Comparison of ENCODE assay signal across 20 mouse cellular contexts in genomic region chr17:43094285-43094684, GRCm38 (mm10).
DNase-seq lines count a peak whose midpoint lies in the region; ATAC-seq lines count a peak whose summit lies in the region.
"Had no signal": no experiment of that assay in that cellular context is flagged by ENCODE, and none has a peak within 500 bp of the region (broad histone marks: within the 10 kb centered on the region; RNA-seq: fewer than 3 reads in every experiment).

No protein-coding gene starts in this region.

- 20% methylated on average over 2 of the region's 2 CpGs for WGBS in liver, embryonic 12.5 days (ENCODE audit: insufficient replicate concordance)
- 35% methylated on average over 2 of the region's 2 CpGs for WGBS in liver, embryonic 11.5 days
- 18% methylated on average over 2 of the region's 2 CpGs for WGBS in liver, embryonic 16.5 days (ENCODE audit: insufficient replicate concordance)

- no peak overlapping the region for H3K27ac ChIP-seq in liver, embryonic 12.5 days
- no peak overlapping the region for H3K27ac ChIP-seq in liver, embryonic 11.5 days (ENCODE audit: low read depth, low read length)
- H3K27ac ChIP-seq in liver, embryonic 16.5 days (ENCODE audit: low read length), result peak overlapping the region; percentile 14; the same call in 1 of the 2 replicates
- H3K27ac ChIP-seq: embryonic facial prominence, embryonic 15.5 days; forebrain, embryonic 12.5 days; heart, embryonic 13.5 days; hindbrain, embryonic 15.5 days had no signal

- no peak overlapping the region for H3K9ac ChIP-seq in liver, embryonic 12.5 days
- no peak overlapping the region for H3K9ac ChIP-seq in liver, embryonic 11.5 days (ENCODE audit: low read depth, low read length)
- H3K9ac ChIP-seq in liver, embryonic 16.5 days (ENCODE audit: low read depth, low read length), result no peak overlapping the region
- H3K9ac ChIP-seq: embryonic facial prominence, embryonic 15.5 days; forebrain, embryonic 12.5 days; heart, embryonic 13.5 days; hindbrain, embryonic 15.5 days had no signal

- H3K4me1 ChIP-seq in liver, embryonic 12.5 days, result peaks cover 52% of the 10 kb centered on the region
- peaks cover 5% of the 10 kb centered on the region; the same call in 1 of the 2 replicates for H3K4me1 ChIP-seq in liver, embryonic 11.5 days (replicated peaks; ENCODE audit: control insufficient read depth, insufficient read depth, low read length)
- peaks cover 35% of the 10 kb centered on the region for H3K4me1 ChIP-seq in liver, embryonic 16.5 days (ENCODE audit: control insufficient read depth, low read depth, low read length)
- H3K4me1 ChIP-seq: forebrain, embryonic 12.5 days; heart, embryonic 13.5 days; hindbrain, embryonic 15.5 days had no signal

- no peak overlapping the region for H3K4me3 ChIP-seq in liver, embryonic 12.5 days
- H3K4me3 ChIP-seq in liver, embryonic 11.5 days (ENCODE audit: low read depth, low read length), result no peak overlapping the region
- no peak overlapping the region for H3K4me3 ChIP-seq in liver, embryonic 16.5 days (ENCODE audit: low read depth, low read length)
- H3K4me3 ChIP-seq: embryonic facial prominence, embryonic 15.5 days; forebrain, embryonic 12.5 days; heart, embryonic 13.5 days; hindbrain, embryonic 15.5 days had no signal

- H3K4me2 ChIP-seq in liver, embryonic 12.5 days, result no peak overlapping the region
- no peak overlapping the region for H3K4me2 ChIP-seq in liver, embryonic 11.5 days
- no peak overlapping the region for H3K4me2 ChIP-seq in liver, embryonic 16.5 days (ENCODE audit: low read depth, low read length)
- H3K4me2 ChIP-seq: embryonic facial prominence, embryonic 15.5 days; forebrain, embryonic 12.5 days; heart, embryonic 13.5 days; hindbrain, embryonic 15.5 days had no signal

- no peak for DNase-seq in liver, embryonic 11.5 days (ENCODE audit: low spot score)
- no peak for DNase-seq in MN1 (ENCODE audit: low spot score)
- no peak for DNase-seq in right cerebral cortex, postnatal 4 days
- DNase-seq: adrenal gland, postnatal 14 days; cerebellum, adult 2 months; cerebellum, postnatal 10 days; embryo, embryonic 11 days; gastrocnemius, postnatal 10 days; heart, postnatal 36 days had no signal

- H3K9me3 ChIP-seq in liver, embryonic 12.5 days (replicated peaks), result no peaks in the 10 kb centered on the region
- H3K9me3 ChIP-seq in liver, embryonic 11.5 days (ENCODE audit: control insufficient read depth, low read length), result no peaks in the 10 kb centered on the region
- H3K9me3 ChIP-seq in liver, embryonic 16.5 days (replicated peaks; ENCODE audit: control insufficient read depth, low read length), result peaks cover 3% of the 10 kb centered on the region; the same call in 1 of the 2 replicates
- H3K9me3 ChIP-seq: embryonic facial prominence, embryonic 15.5 days; forebrain, embryonic 12.5 days; heart, embryonic 13.5 days; hindbrain, embryonic 15.5 days had no signal

- no peaks in the 10 kb centered on the region for H3K27me3 ChIP-seq in liver, embryonic 12.5 days (replicated peaks)
- no peaks in the 10 kb centered on the region for H3K27me3 ChIP-seq in liver, embryonic 11.5 days (replicated peaks; ENCODE audit: control insufficient read depth, insufficient read depth, low read length)
- no peaks in the 10 kb centered on the region for H3K27me3 ChIP-seq in liver, embryonic 16.5 days (ENCODE audit: control insufficient read depth, insufficient read depth, low read depth, low read length)
- H3K27me3 ChIP-seq: CH12.LX; embryonic facial prominence, embryonic 15.5 days; forebrain, embryonic 12.5 days; heart, embryonic 13.5 days; hindbrain, embryonic 15.5 days had no signal

- peaks cover 11% of the 10 kb centered on the region for H3K36me3 ChIP-seq in liver, embryonic 12.5 days
- H3K36me3 ChIP-seq in liver, embryonic 11.5 days (ENCODE audit: control insufficient read depth, insufficient read depth, low read length), result peaks cover 6% of the 10 kb centered on the region
- peaks cover 5% of the 10 kb centered on the region; the same call in 1 of the 2 replicates for H3K36me3 ChIP-seq in liver, embryonic 16.5 days (ENCODE audit: control insufficient read depth, insufficient read depth)
- H3K36me3 ChIP-seq: embryonic facial prominence, embryonic 15.5 days; heart, embryonic 13.5 days had no signal

- ATAC-seq in liver, embryonic 12.5 days, result peak; percentile 57
- ATAC-seq in liver, embryonic 11.5 days (replicated peaks; ENCODE audit: low FRiP score), result no peak; the same call in 1 of the 2 replicates
- ATAC-seq in erythroid progenitor cell, adult 5-6 weeks (replicated peaks; ENCODE audit: low FRiP score, poor library complexity, severe bottlenecking), result 0 out of 2 replicates have a peak, but pooled peaks have one; percentile 31
- peak; percentile 70 for ATAC-seq in liver, embryonic 16.5 days (ENCODE audit: low read depth)
- ATAC-seq in neutrophil, adult 5-6 weeks (ENCODE audit: extremely low read depth, insufficient number of reproducible peaks, low FRiP score, poor library complexity, severe bottlenecking), result 0 out of 2 replicates have a peak, but pooled peaks have one; percentile 13
- no peak for ATAC-seq in cerebellum, adult (ENCODE audit: insufficient number of reproducible peaks, low FRiP score, low TSS enrichment)
- ATAC-seq: forebrain, embryonic 16.5 days had no signal

Comparison
In these comparisons a context has a peak if more than half of its experiments do, and no peak if none do; other contexts are left out.
1. ATAC-seq: peak in liver, embryonic 12.5 days (single experiment), erythroid progenitor cell, adult 5-6 weeks (single experiment), liver, embryonic 16.5 days (single experiment) and neutrophil, adult 5-6 weeks (single experiment); none in liver, embryonic 11.5 days (single experiment) and cerebellum, adult (single experiment).